Mouse (Mus musculus) heart, postnatal 36 days (tissue): ENCODE measurements at regions not wholly inside any gene's neighbourhood (a gene's known extent, or its start where the extent isn't known, plus 50 kb on each side); places are given as distances from the start of the nearest gene placed in this dataset.

ENCODE experiments used
- DNase-seq, 2 experiments: peaks; one replicate each; pipeline ENCODE4 v3.0.0; 2021 to 2022
- intact Hi-C: fragments of 180-260 bp; cut with DNase I; formaldehyde crosslinking; loops from one replicate; pipeline ENCODE4 v1.15.1; 2025

GRCm38 (mm10) chr3:41167476-41167875, 84.6 kb upstream of the Pgrmc2 start:
- intact Hi-C loops = loop anchor here (10.0 kb wide), 1 partner anchor 123 kb away; no protein-coding TSS in a partner anchor
- no peak for DNase-seq

- no peak for DNase-seq
- intact Hi-C loops = loop anchor here (10.0 kb wide), 1 partner anchor 120 kb away; no protein-coding TSS in a partner anchor
Measured at GRCm38 (mm10) chr3:41164736-41165135, 81.9 kb upstream of the Pgrmc2 start.

GRCm38 (mm10) chr3:41163767-41164166, 80.9 kb upstream of the Pgrmc2 start:
- no peak for DNase-seq
- intact Hi-C loops = loop anchor here (10.0 kb wide), 1 partner anchor 119 kb away; no protein-coding TSS in a partner anchor

- intact Hi-C loops = loop anchor here (10.0 kb wide), 1 partner anchor 118 kb away; no protein-coding TSS in a partner anchor
- DNase-seq = no peak
Measured at GRCm38 (mm10) chr3:41162514-41162913, 79.7 kb upstream of the Pgrmc2 start.

- DNase-seq = no peak
- intact Hi-C loops = loop anchor here (10.0 kb wide), 1 partner anchor 116 kb away; no protein-coding TSS in a partner anchor
Measured at GRCm38 (mm10) chr3:41160648-41161047, 77.8 kb upstream of the Pgrmc2 start.

- DNase-seq = no peak
- intact Hi-C loops = no loop called here
Measured at GRCm38 (mm10) chr3:41158314-41158973, 75.6 kb upstream of the Pgrmc2 start.

- intact Hi-C loops = no loop called here
- no peak for DNase-seq
Measured at GRCm38 (mm10) chr3:41157428-41157827, 74.6 kb upstream of the Pgrmc2 start.

GRCm38 (mm10) chr3:41156562-41156961, 73.7 kb upstream of the Pgrmc2 start:
- no peak for DNase-seq
- intact Hi-C loops = no loop called here

GRCm38 (mm10) chr3:41155132-41155760, 72.4 kb upstream of the Pgrmc2 start:
- intact Hi-C loops = no loop called here
- no peak for DNase-seq

- DNase-seq = no peak
- intact Hi-C loops = no loop called here
Measured at GRCm38 (mm10) chr3:41154402-41154801, 71.6 kb upstream of the Pgrmc2 start.

- intact Hi-C loops = no loop called here
- DNase-seq = no peak
Measured at GRCm38 (mm10) chr3:41151989-41152388, 69.1 kb upstream of the Pgrmc2 start.

GRCm38 (mm10) chr3:41140391-41140790, 57.5 kb upstream of the Pgrmc2 start:
- DNase-seq = no peak
- intact Hi-C loops = no loop called here

- intact Hi-C loops = no loop called here
Measured at GRCm38 (mm10) chr3:41137931-41138330, 55.1 kb upstream of the Pgrmc2 start.

GRCm38 (mm10) chr3:41132889-41133288, 50.0 kb upstream of the Pgrmc2 start:
- no peak for DNase-seq
- intact Hi-C loops = no loop called here

More at GRCm38 (mm10) chr3:41137931-41138330, 55.1 kb upstream of the Pgrmc2 start:
- no peak for DNase-seq
